Mouse (Mus musculus) embryonic fibroblast, embryonic 13.5 days (primary cell): ENCODE measurements around the gene Aspscr1. TPM values are rescaled to one million over a fixed set of nuclear protein-coding genes. Genes with fewer than 3 reads are reported as not detected.

Experiments used
- H3K27ac ChIP-seq: 2 replicates; pipeline ENCODE4 v1.5.1; 2012; ENCODE audit warnings: low read length, control low read depth, inconsistent platforms; ENCODE audit not compliant: insufficient read depth
- H3K4me1 ChIP-seq: 2 replicates; pipeline ENCODE4 v1.6.1; 2011; ENCODE audit warnings: low read length; ENCODE audit not compliant: control insufficient read depth, insufficient read depth
- H3K4me3 ChIP-seq: 2 replicates; pipeline ENCODE4 v1.5.1; 2011; ENCODE audit warnings: mild to moderate bottlenecking, control low read depth, low read length; ENCODE audit not compliant: insufficient read depth
- CTCF ChIP-seq: IDR thresholded peaks from 2 replicates; pipeline ENCODE4 v1.5.1; 2011; ENCODE audit warnings: mild to moderate bottlenecking, control low read depth, low read length, moderate library complexity, borderline replicate concordance; ENCODE audit not compliant: insufficient read depth
- POLR2A ChIP-seq: IDR thresholded peaks from 2 replicates; pipeline ENCODE4 v1.6.1; 2011; ENCODE audit warnings: low read depth, mild to moderate bottlenecking, control low read depth, low read length, moderate library complexity
- polyA plus RNA-seq: library from polyadenylated mRNA; stranded (reverse); fragments of >200 nt; gene quantifications from 2 replicates; pipeline ENCODE4 v1.2.4, GENCODE M21; 2011; ENCODE audit warnings: low read depth; ENCODE audit not compliant: missing spikeins, insufficient read length

Gene Aspscr1
- 49.8 and 53.9 TPM in 2 replicates for polyA plus RNA-seq

GRCm38 (mm10) chr11:120672687-120673593, at the start of gene Aspscr1:
Gene Aspscr1, plus strand, starts transcription at chr11:120672973.
- Histone ChIP-seq H3K4me3 (peak within 1 kb of the TSS; percentile 64), H3K27ac (peak within 1 kb of the TSS; percentile 46), H3K4me1 (no peaks in the 10 kb centered on the region)
- TF ChIP-seq CTCF (no peak), POLR2A (peak; percentile 77)

- H3K4me1 ChIP-seq = no peaks in the 10 kb centered on the region; the same call in 1 of the 2 replicates
- H3K27ac ChIP-seq = peak overlapping the region; percentile 24; the same call in 1 of the 2 replicates
- H3K4me3 ChIP-seq = peak overlapping the region; percentile 88
- TF ChIP-seq CTCF (peak; percentile 65), POLR2A (no peak)
These were observed 48.7 kb upstream of the Aspscr1 start for GRCm38 (mm10) chr11:120623961-120624679.

GRCm38 (mm10) chr11:120624680-120625111, 48.1 kb upstream of the Aspscr1 start:
- H3K4me3 ChIP-seq = peak overlapping the region; percentile 88
- peaks cover 3% of the 10 kb centered on the region; the same call in 1 of the 2 replicates for H3K4me1 ChIP-seq
- peak overlapping the region; percentile 24 for H3K27ac ChIP-seq
- peak; percentile 60 for TF ChIP-seq POLR2A
- TF ChIP-seq CTCF = no peak

GRCm38 (mm10) chr11:120625152-120625775, 47.5 kb upstream of the Aspscr1 start, which contains the start of gene Sirt7:
Gene Sirt7, minus strand, starts transcription at chr11:120625240.
- Histone ChIP-seq H3K4me3 (peak within 1 kb of the TSS; percentile 88), H3K27ac (peak within 1 kb of the TSS; percentile 24), H3K4me1 (peaks cover 5% of the 10 kb centered on the region; the same call in 1 of the 2 replicates)
- TF ChIP-seq POLR2A (no peak; the same call in 1 of the 2 replicates), CTCF (no peak)

- H3K27ac ChIP-seq = no peak overlapping the region
- peaks cover 8% of the 10 kb centered on the region; the same call in 1 of the 2 replicates for H3K4me1 ChIP-seq
- no peak overlapping the region for H3K4me3 ChIP-seq
- TF ChIP-seq CTCF (no peak), POLR2A (no peak)
These were observed 45.8 kb upstream of the Aspscr1 start for GRCm38 (mm10) chr11:120626785-120627467.

GRCm38 (mm10) chr11:120627468-120628300, 45.1 kb upstream of the Aspscr1 start:
- H3K4me1 ChIP-seq = peaks cover 8% of the 10 kb centered on the region; the same call in 1 of the 2 replicates
- TF ChIP-seq POLR2A (no peak), CTCF (no peak)
- H3K27ac ChIP-seq = no peak overlapping the region
- no peak overlapping the region for H3K4me3 ChIP-seq

GRCm38 (mm10) chr11:120628601-120629340, 44.0 kb upstream of the Aspscr1 start:
- no peak overlapping the region for H3K27ac ChIP-seq
- H3K4me3 ChIP-seq = no peak overlapping the region
- peaks cover 8% of the 10 kb centered on the region; the same call in 1 of the 2 replicates for H3K4me1 ChIP-seq
- TF ChIP-seq POLR2A (no peak), CTCF (no peak)
